Mouse (Mus musculus) frontal cortex, adult 2 months (tissue): ENCODE measurements around the gene Atp2b2. TPM values are rescaled to one million over a fixed set of nuclear protein-coding genes. Genes with fewer than 3 reads are reported as not detected.

Source experiments
- DNase-seq, 2 experiments: peaks; one replicate each; pipeline ENCODE4 v3.0.0; 2022; ENCODE audit warnings: low spot score in 1 of 2; ENCODE audit errors: extremely low spot score in 1 of 2
- polyA plus RNA-seq: library from polyadenylated mRNA; depleted of rRNA; stranded (reverse); fragments of >200 nt; gene quantifications from 2 replicates; pipeline ENCODE4 v1.2.3, GENCODE M21; 2012

Atp2b2 gene
- polyA plus RNA-seq, 1 experiment = 169 TPM

DNA sequence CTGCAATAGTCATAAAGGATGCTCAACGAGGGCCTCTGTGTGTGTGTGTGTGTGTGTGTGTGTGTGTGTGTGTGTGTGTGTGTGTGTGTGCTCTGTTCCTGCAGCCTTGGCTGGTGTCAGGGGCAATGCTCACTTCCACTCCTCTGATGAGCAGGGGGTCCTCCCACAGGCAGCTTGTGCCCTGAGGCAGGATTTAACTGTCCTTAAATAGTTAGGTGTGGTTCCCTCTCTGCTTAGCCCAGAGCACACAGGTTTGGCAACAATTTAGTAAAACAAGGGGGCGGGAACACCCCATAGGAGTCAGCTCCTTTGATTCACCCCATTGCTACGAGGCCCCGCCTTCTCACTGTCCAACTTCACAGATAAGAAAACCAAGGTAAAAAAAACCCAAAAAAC lies 181.0 kb downstream of the Atp2b2 start:
- DNase-seq = no peak

GRCm38 (mm10) chr6:113860735-113861374 lies 181.6 kb downstream of the Atp2b2 start:
- peak in 1 of 2 experiments; percentile 68 for DNase-seq

- no peak for DNase-seq
Measured at GRCm38 (mm10) chr6:113860023-113860734, 182.2 kb downstream of the Atp2b2 start.

DNA sequence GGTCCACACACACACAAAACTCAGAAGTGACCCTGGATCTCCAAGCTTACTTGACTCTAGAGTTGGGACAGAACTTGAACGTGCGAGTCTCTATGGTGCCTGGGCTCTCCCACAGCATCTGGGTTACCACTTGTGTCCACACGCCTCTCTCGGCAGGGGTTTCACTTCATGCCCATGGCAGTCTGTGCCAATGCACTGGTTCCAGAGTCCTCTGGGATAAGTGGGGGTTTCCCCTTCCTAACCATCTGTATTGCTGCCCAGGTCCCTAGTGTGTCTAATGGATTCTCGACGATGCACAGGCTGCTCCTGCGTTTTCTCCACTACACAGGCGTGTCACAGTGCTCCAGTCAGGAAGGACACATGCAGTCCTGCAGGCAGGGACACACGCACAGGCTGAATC lies 184.1 kb downstream of the Atp2b2 start:
- no peak for DNase-seq

DNA sequence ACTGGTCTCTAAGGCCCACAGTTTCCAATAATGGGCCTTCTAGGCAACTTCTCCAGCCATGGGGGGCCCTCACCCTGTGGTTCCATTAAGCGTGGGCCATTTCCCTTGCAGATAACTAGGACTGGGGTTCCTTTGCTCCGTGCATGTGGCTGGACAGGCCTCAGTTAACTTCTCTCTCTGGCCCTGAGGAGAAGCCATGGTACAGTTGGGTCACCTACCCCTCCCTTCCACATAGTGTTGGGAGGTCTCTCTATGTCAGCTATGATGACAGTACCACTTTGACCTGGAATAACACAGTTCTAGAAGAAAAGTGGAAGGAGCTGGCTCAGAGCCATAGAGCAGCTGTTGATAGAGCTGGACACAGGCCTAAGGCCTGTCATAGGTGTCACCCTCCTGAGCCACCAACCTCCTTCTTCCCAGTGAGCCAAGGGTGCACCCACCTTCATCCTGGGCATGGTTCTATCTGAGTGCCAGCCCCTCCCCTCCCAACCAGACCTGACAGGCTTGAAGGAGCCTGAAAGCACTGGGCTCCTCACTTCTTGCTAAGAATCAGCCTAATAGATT lies 185.0 kb downstream of the Atp2b2 start:
- DNase-seq = peak in 1 of 2 experiments; percentile 26

DNA sequence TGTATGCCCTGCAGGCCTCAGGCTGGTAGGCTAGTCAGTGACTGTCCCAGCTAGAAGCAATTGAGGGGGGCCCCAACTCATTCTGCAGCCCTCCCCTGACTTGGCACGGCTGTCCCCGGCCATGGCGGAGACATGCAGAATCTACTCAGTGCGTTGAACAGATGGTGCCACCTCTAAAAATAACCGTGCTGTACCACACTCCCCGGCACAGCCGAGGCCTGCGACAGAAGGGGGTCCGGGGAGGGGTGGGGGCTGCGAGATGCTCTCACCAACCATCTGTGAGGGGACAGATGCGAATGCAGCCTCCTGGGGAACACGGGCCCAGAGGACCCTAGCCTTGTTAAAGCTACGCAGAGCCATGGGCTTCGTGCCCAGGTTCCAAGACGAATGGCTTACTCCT lies 185.6 kb downstream of the Atp2b2 start:
- peak; percentile 83 to 88 for DNase-seq

GRCm38 (mm10) chr6:113856095-113856646 lies 186.2 kb downstream of the Atp2b2 start:
- no peak for DNase-seq

- DNase-seq = no peak
Measured at GRCm38 (mm10) chr6:113855581-113855980, 186.8 kb downstream of the Atp2b2 start.

GRCm38 (mm10) chr6:113852318-113852717 lies 190.1 kb downstream of the Atp2b2 start:
- no peak for DNase-seq

DNA sequence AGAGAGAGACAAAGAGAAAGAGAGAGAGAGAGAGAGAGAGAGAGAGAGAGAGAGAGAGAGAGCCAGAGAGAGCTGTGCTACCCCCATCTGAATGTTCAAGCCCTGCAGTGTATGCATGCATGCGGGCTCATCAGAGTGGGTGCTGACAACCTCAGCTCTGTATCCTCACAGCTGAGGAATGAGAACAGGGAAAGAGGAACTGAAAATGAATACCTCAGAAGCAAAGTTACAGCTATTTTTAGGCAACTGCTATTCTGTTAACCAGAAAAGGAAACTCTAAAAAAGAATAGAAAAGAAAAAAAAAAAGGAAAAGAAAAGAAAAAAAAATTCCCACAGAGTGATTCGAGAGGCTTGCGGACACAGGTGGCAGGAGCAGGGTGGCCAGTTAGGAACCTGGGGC lies 192.6 kb downstream of the Atp2b2 start:
- DNase-seq = peak; percentile 52 to 67

DNA sequence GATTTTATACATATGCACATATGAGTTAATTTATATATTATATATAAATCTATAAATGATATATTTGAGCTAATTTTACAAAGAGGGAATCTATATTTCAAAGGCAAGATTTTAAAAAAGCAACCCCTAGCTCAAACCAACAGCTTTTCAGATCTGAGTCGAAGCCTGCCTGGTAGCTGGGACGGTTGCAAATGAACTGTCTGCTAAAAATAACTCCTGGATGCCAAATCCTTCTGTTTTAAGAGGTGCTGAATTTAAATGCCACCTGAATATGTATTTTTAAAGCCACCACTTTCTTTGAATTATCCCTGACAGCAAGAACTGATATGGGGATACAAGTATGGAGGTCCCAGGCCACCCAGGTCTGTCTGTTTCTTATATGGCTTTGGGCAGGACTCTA lies 193.8 kb downstream of the Atp2b2 start:
- DNase-seq = peak; percentile 41 to 44

DNA sequence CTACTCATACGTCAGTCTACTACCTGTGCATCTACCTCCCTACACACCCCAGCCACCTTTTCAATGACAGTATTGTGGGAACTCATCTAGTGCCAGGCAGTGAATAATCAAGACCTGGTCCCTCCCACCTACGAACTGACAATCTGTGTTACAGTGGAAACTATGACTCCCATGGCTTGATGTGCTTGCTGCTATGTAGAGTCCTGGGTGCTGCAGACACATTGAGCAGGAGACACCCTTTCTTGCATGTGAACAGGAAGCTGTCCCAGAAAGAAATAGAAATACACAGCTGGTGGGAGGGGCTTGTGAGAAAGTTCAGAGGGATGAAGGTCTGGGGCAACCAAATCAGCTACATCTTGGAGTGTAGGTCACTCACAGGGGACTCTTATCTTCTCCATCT lies 195.3 kb downstream of the Atp2b2 start:
- DNase-seq = no peak

DNA sequence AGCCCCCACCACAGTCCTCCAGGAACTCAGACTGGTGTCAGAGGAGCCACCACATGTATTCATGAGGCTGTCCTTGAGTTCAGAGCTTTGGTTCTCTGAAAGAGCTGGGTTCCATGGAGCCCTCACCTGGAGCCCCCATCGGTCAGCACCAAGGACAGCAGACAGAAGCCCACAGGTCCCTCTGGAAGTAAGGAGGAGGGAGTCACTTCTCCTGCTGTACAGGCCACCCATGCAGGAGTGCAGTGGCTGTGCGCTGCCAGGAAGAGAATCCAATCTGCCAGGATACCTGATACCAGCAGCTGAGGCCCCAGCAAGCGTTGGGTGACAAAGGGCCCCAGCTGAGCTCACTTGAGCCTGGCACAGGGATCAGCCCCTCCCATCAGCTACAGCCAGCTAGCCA lies 199.2 kb downstream of the Atp2b2 start:
- DNase-seq = no peak

DNA sequence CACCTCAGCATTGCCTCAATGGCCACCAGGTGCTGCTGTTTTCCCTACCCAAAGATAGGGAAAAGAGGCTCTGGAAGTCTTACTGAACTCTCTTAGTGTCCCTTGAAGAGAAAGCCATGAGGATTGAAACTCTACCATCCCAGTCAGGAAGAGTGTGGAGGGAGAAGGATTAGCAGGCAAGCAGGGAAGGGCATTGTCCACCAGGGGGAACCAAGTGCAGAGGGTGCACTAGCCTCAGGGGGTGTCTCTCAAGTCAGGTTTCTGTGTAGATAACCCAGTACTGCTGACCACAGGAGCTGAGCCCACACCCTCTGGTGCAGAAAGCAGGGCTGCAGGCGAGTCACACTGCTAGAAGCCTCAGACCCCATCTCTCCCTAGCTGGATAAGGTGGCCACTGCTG lies 203.9 kb downstream of the Atp2b2 start:
- no peak for DNase-seq

DNA sequence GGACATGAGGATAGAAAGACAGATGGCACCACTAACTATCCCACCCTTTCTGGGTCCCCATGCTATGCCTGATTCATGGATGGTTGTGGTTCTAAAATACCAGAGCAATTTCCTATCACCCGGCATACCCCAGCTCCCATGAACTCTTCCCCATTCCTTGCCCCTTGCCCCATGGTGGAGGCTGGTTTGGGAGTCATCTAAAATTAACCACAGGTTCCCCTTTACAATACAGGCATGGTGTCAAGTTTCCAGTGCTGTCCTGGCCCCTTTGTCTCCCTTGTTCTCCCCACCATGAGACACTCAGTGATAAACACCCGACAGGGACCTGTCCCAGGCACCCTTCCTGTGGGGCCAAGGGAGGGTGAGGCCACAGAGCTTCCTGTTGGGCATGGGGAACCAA lies 204.7 kb downstream of the Atp2b2 start:
- DNase-seq = no peak

GRCm38 (mm10) chr6:113836545-113836944 lies 205.9 kb downstream of the Atp2b2 start:
- DNase-seq = no peak

DNA sequence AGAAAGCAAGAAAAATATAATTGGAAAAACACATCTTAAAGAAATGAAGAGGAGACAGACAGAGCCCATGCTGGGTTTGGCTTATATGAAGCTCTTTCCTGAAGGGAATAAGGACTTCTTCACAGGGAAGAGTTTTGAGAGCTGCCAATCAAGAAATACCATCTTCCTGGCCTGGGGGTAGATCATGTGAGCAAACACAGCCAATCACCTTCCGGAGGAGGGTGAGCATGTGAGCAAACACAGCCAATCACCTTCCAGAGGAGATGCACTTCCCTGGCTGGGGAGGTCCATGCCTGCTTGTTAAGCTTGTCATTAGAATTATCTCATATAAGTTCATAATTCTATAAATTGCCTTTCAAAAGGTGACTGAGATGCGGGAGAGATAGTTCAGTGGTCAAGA lies 211.9 kb downstream of the Atp2b2 start:
- no peak for DNase-seq

GRCm38 (mm10) chr6:113827309-113827708 lies 215.1 kb downstream of the Atp2b2 start:
- DNase-seq = peak in 1 of 2 experiments; percentile 50

GRCm38 (mm10) chr6:113822417-113822816 lies 220.0 kb downstream of the Atp2b2 start:
- DNase-seq = peak in 1 of 2 experiments; percentile 81

GRCm38 (mm10) chr6:113816690-113817089 lies 225.7 kb downstream of the Atp2b2 start:
- DNase-seq = no peak

GRCm38 (mm10) chr6:113811462-113811861 lies 231.0 kb downstream of the Atp2b2 start:
- DNase-seq = no peak

- peak in 1 of 2 experiments; percentile 71 for DNase-seq
Measured at GRCm38 (mm10) chr6:113810667-113811066, 231.7 kb downstream of the Atp2b2 start.
